Mouse (Mus musculus) limb, embryonic 14.5 days (tissue): ENCODE measurements around the gene Mark4. TPM values are rescaled to one million over a fixed set of nuclear protein-coding genes. Genes with fewer than 3 reads are reported as not detected.

ENCODE experiments used
- ATAC-seq: fragments of 200-750 bp; cut with Nextera tagmentation; 2 replicates; pipeline ENCODE4 v1.8.0; 2017; ENCODE audit warnings: low read depth, moderate number of reproducible peaks, moderate TSS enrichment; ENCODE audit not compliant: low FRiP score
- DNase-seq: peaks from one replicate; pipeline ENCODE4 v3.0.0-alpha.2; 2015; ENCODE audit warnings: low spot score
- H3K27ac ChIP-seq: fragments of 300-500 bp; sonication (generic); replicated peaks from 2 replicates; pipeline ENCODE4 v1.5.1; 2014; ENCODE audit warnings: low read depth, mild to moderate bottlenecking, low read length, moderate library complexity, mixed read lengths
- H3K27me3 ChIP-seq: fragments of 300-500 bp; sonication (generic); 2 replicates; pipeline ENCODE4 v1.6.1; 2014; ENCODE audit warnings: low read length, mixed read lengths; ENCODE audit not compliant: control insufficient read depth, insufficient read depth
- H3K36me3 ChIP-seq: fragments of 300-500 bp; sonication (generic); 2 replicates; pipeline ENCODE4 v1.6.1; 2014; ENCODE audit warnings: mild to moderate bottlenecking, low read length, moderate library complexity, mixed read lengths; ENCODE audit not compliant: control insufficient read depth, insufficient read depth
- H3K4me1 ChIP-seq: fragments of 300-500 bp; sonication (generic); 2 replicates; pipeline ENCODE4 v1.6.1; 2014; ENCODE audit warnings: antibody characterized with exemption, low read length, mixed read lengths; ENCODE audit not compliant: control insufficient read depth, insufficient read depth
- H3K4me2 ChIP-seq: fragments of 300-500 bp; sonication (generic); replicated peaks from 2 replicates; pipeline ENCODE4 v1.6.1; 2014; ENCODE audit warnings: low read depth, mild to moderate bottlenecking, low read length, moderate library complexity; ENCODE audit not compliant: severe bottlenecking
- H3K4me3 ChIP-seq: fragments of 300-500 bp; sonication (generic); replicated peaks from 2 replicates; pipeline ENCODE4 v1.5.1; 2014; ENCODE audit warnings: low read length
- H3K9ac ChIP-seq: fragments of 300-500 bp; sonication (generic); 2 replicates; pipeline ENCODE4 v1.6.1; 2014; ENCODE audit warnings: mild to moderate bottlenecking, low read depth, low read length, moderate library complexity; ENCODE audit not compliant: severe bottlenecking
- H3K9me3 ChIP-seq: fragments of 300-500 bp; sonication (generic); 2 replicates; pipeline ENCODE4 v1.6.1; 2016; ENCODE audit warnings: low read length; ENCODE audit not compliant: control insufficient read depth
- POLR2A ChIP-seq: fragments of 200-500 bp; IDR thresholded peaks from 2 replicates; pipeline ENCODE4 v1.8.0; 2012; ENCODE audit warnings: inconsistent platforms, mild to moderate bottlenecking, moderate library complexity, borderline replicate concordance; ENCODE audit not compliant: insufficient read depth, insufficient read length; ENCODE audit errors: extremely low read depth
- WGBS: fragments of 180-500 bp; shearing (Covaris S2); extraction: QIAGEN DNeasy Blood & Tissue Kit; methylation state at CpG from one replicate; pipeline ENCODE4 v1.1.7; 2014; 5-methylcytosine and 5-hydroxymethylcytosine counted together
- polyA plus RNA-seq, 2 experiments: library from polyadenylated mRNA; depleted of rRNA in 1 of 2; stranded (reverse) in 1 of 2; unstranded in 1 of 2; fragments of >200 nt; fragmentation: Nextera tagmentation in 1 of 2; extraction: Ambion mirVana in 1 of 2; gene quantifications; 2 replicates each; pipeline versions ENCODE4 v1.2.1 to v1.2.3; 2012 to 2014

Gene Mark4
- polyA plus RNA-seq, 2 experiments = 11.5 to 34.8 TPM

DNA sequence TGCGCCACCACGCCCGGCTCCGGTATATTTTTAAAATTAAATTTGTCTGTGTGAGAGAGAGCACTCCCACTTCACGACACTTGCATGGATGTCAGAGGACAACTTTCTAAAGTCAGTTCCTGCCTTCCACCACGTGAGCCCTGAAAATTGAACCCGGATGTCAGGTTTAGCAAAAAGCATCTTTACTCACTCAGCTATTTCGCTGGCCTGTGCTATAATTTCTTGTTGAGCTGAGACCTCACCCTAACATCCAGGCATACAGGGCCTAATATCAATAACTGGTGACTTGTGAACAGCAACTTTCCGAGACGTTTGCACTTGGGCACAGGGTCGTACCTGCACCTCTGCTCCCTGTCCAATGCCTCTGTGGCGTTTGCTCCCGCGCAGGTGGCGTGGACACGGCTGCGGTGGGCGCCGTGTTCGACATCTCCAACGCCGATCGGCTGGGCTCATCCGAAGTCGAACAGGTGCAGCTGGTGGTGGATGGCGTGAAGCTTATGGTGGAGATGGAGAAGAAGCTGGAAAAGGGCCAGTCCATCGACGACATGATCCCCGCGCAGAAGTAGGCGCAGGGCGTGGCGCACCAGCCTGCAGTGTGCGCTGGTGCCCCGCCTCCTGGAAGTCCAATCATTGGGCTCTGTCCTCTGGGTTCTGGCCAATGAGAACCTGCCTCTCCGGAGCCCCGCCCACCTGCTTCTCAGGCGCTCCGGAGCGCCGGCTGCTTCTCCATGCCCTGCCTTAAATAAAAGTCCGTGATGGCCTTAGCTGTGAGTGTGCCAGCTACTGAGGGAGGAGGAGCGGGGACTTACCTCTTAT is 37.6 kb downstream of the Mark4 start:
- WGBS = 13% methylated on average over 42 of the region's 43 CpGs
- Histone ChIP-seq H3K4me3 (peak overlapping the region; percentile 28), H3K27me3 (peaks cover 28% of the 10 kb centered on the region), H3K9me3 (no peaks in the 10 kb centered on the region), H3K9ac (no peak overlapping the region), H3K27ac (no peak overlapping the region), H3K4me1 (no peaks in the 10 kb centered on the region), H3K36me3 (peaks cover 13% of the 10 kb centered on the region), H3K4me2 (peak overlapping the region; percentile 44)
- ATAC-seq (peak; percentile 93), DNase-seq (peak; percentile 89)
- no peak for TF ChIP-seq POLR2A

DNA sequence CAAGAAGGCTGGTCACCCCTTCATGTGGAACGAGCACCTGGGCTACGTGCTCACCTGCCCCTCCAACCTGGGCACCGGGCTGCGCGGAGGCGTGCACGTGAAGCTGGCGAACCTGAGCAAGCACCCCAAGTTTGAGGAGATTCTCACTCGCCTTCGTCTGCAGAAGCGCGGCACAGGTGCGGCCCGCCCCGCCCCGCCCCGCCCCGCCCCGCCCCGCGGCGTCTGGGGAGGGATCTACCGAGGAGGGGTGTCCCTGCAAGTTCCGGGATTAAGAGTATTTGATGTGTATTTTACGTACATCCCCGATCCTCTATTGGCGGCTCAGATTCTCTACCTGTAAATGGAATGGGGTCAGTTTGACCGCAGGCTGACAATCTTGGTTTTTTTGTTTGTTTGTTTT is 38.5 kb downstream of the Mark4 start:
- Histone ChIP-seq H3K27ac (no peak overlapping the region), H3K4me1 (no peaks in the 10 kb centered on the region), H3K36me3 (peaks cover 4% of the 10 kb centered on the region), H3K4me2 (no peak overlapping the region), H3K9ac (no peak overlapping the region), H3K27me3 (peaks cover 28% of the 10 kb centered on the region), H3K9me3 (no peaks in the 10 kb centered on the region), H3K4me3 (no peak overlapping the region; the same call in 1 of the 2 replicates)
- TF ChIP-seq POLR2A = no peak
- ATAC-seq = no peak
- no peak for DNase-seq
- 6% methylated on average over 27 of the region's 28 CpGs for WGBS

DNA sequence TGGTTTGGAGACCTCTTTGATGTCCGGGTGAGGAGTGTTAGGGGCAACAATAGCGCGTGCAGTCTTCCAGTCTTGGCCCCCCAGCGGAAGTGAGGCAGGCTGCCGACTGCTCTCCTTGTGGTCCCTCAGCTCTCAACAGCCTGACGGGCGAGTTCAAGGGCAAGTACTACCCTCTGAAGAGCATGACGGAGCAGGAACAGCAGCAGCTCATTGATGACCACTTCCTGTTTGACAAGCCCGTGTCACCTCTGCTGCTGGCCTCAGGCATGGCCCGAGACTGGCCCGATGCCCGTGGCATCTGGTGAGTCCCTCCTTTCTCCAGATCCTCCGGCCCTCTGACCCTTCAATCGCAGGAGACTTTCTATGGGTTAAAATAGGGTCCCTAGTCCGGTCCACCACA is 42.0 kb downstream of the Mark4 start:
- Histone ChIP-seq H3K4me3 (no peak overlapping the region), H3K4me1 (no peaks in the 10 kb centered on the region), H3K9me3 (no peaks in the 10 kb centered on the region), H3K27me3 (peaks cover 25% of the 10 kb centered on the region), H3K27ac (no peak overlapping the region), H3K4me2 (no peak overlapping the region), H3K9ac (no peak overlapping the region), H3K36me3 (no peaks in the 10 kb centered on the region)
- ATAC-seq = no peak
- TF ChIP-seq POLR2A = no peak
- no peak for DNase-seq
- 69% methylated on average over 15 of the region's 15 CpGs for WGBS

DNA sequence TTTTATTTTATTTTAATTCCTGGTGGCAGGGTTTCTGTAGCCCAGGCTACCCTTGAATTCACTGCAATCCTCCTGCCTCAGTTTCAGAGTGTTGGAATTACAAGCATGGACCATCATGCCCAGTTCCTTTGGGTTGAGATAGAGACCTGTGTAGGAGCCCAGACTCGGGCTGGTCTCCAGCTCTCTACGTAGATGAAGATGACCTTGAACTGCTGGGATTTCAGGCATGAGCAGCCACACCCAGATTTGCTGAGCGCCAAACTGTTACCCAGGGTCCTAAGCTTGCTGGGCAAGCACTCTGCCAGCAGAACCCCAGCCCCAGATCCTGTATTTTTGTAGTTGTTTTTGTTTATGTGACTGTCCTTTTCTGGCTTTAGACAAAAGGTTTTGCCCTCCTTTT is 45.1 kb downstream of the Mark4 start:
- H3K9me3 ChIP-seq = no peaks in the 10 kb centered on the region
- no peak for TF ChIP-seq POLR2A
- H3K4me2 ChIP-seq = no peak overlapping the region
- no peaks in the 10 kb centered on the region for H3K4me1 ChIP-seq
- H3K36me3 ChIP-seq = no peaks in the 10 kb centered on the region
- 86% methylated on average over 3 of the region's 3 CpGs for WGBS
- ATAC-seq (no peak), DNase-seq (no peak)
- no peak overlapping the region for H3K27ac ChIP-seq
- H3K9ac ChIP-seq = no peak overlapping the region
- no peak overlapping the region for H3K4me3 ChIP-seq
- H3K27me3 ChIP-seq = no peaks in the 10 kb centered on the region; the same call in 1 of the 2 replicates

DNA sequence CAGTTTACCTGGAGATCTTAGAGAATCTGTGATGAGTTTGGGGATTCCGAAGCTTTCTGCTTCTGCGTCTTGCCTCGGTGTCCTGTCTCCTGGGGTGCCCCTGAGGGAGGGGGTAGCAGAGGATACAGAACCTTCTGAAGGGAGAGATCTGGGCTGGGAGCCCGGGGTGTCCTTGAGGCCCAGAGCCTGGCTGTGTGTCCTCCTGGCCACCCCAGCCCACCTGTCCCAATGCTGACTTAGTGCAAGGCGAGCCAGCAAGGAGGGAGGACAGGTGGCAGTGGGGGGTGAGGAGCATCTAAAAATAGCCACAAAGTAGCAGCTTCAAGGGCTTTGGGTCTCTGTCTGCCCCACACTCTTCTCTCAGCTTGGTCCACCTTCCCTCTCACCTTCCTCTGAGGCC is 46.8 kb downstream of the Mark4 start:
- Histone ChIP-seq H3K4me2 (no peak overlapping the region), H3K27me3 (no peaks in the 10 kb centered on the region), H3K9me3 (no peaks in the 10 kb centered on the region), H3K27ac (no peak overlapping the region), H3K36me3 (no peaks in the 10 kb centered on the region), H3K9ac (no peak overlapping the region), H3K4me3 (no peak overlapping the region), H3K4me1 (no peaks in the 10 kb centered on the region)
- ATAC-seq (0 out of 2 replicates have a peak, but pooled peaks have one; percentile 11), DNase-seq (no peak)
- TF ChIP-seq POLR2A = no peak
- WGBS = 73% methylated on average over 5 of the region's 5 CpGs
